Mouse (Mus musculus) mammary gland, adult 2 months (tissue): ENCODE results near the gene Bloc1s4. TPM values are rescaled to one million over a fixed set of nuclear protein-coding genes. Genes with fewer than 3 reads are reported as not detected.

Experiments
- polyA plus RNA-seq: library from polyadenylated mRNA; depleted of rRNA; stranded (reverse); fragments of >200 nt; gene quantifications from 2 replicates; pipeline ENCODE4 v1.2.3, GENCODE M21; 2012; ENCODE audit warnings: low replicate concordance; rRNA removed

The Bloc1s4 gene
- 15.6 and 41.4 TPM in 2 replicates for polyA plus RNA-seq

GRCm38 (mm10) chr5:36748536-36749061 is at the start of gene Bloc1s4:
Gene Bloc1s4 (minus strand): TSS chr5:36748650.

GRCm38 (mm10) chr5:36796296-36797014 is 48.0 kb upstream of the Bloc1s4 start, which contains the start of gene Mrfap1:
Gene Mrfap1 (minus strand): TSS chr5:36796772.

Other genes starting within 250 kb of the Bloc1s4 start
- gene Tbc1d14, start 155.4 kb downstream of the Bloc1s4 start, polyA plus RNA-seq, result 26.9 and 53.4 TPM in 2 replicates
- 24.3 and 47.9 TPM in 2 replicates for gene D5Ertd579e, start 52.6 kb downstream of the Bloc1s4 start, polyA plus RNA-seq
- gene Mrfap1, start 48.1 kb upstream of the Bloc1s4 start, polyA plus RNA-seq, result 76.1 and 126 TPM in 2 replicates
- gene Man2b2, start 82.0 kb upstream of the Bloc1s4 start, polyA plus RNA-seq, result 87.5 and 121 TPM in 2 replicates
- 0.42 and 1.0 TPM in 2 replicates for gene Ppp2r2c, start 119.9 kb upstream of the Bloc1s4 start, polyA plus RNA-seq
- gene Wfs1, start 240.6 kb upstream of the Bloc1s4 start, polyA plus RNA-seq, result 15.2 and 17.2 TPM in 2 replicates